Mouse (Mus musculus) limb, embryonic 11.5 days (tissue): Measurements from ENCODE around the gene Olfr1318. TPM values are rescaled to one million over a fixed set of nuclear protein-coding genes. Genes with fewer than 3 reads are reported as not detected.

ENCODE experiments used
- ATAC-seq: fragments of 200-750 bp; cut with Nextera tagmentation; 2 replicates; pipeline ENCODE4 v1.8.0; 2017; ENCODE audit warnings: low read depth; ENCODE audit not compliant: insufficient number of reproducible peaks, low FRiP score, low TSS enrichment
- DNase-seq: peaks from one replicate; pipeline ENCODE4 v3.0.0-alpha.2; 2015; ENCODE audit warnings: low spot score
- H3K27ac ChIP-seq: fragments of 300-500 bp; sonication (generic); replicated peaks from 2 replicates; pipeline ENCODE4 v1.5.1; 2014; ENCODE audit warnings: low read depth, mild to moderate bottlenecking, low read length
- H3K27me3 ChIP-seq: fragments of 300-500 bp; sonication (generic); 2 replicates; pipeline ENCODE4 v1.6.1; 2014; ENCODE audit warnings: mild to moderate bottlenecking, low read length, mixed read lengths; ENCODE audit not compliant: control insufficient read depth, insufficient read depth
- H3K36me3 ChIP-seq: fragments of 300-500 bp; sonication (generic); 2 replicates; pipeline ENCODE4 v1.6.1; 2014; ENCODE audit warnings: mild to moderate bottlenecking, low read length, moderate library complexity, mixed read lengths; ENCODE audit not compliant: control insufficient read depth, insufficient read depth
- H3K4me1 ChIP-seq: fragments of 300-500 bp; sonication (generic); 2 replicates; pipeline ENCODE4 v1.6.1; 2014; ENCODE audit warnings: low read length, mixed read lengths; ENCODE audit not compliant: control insufficient read depth, insufficient read depth
- H3K4me2 ChIP-seq: fragments of 300-500 bp; sonication (generic); 2 replicates; pipeline ENCODE4 v1.6.1; 2014; ENCODE audit warnings: low read depth, mild to moderate bottlenecking, moderate library complexity; ENCODE audit not compliant: severe bottlenecking
- H3K4me3 ChIP-seq: fragments of 300-500 bp; sonication (generic); 2 replicates; pipeline ENCODE4 v1.5.1; 2014; ENCODE audit warnings: low read depth, low read length
- H3K9ac ChIP-seq: fragments of 300-500 bp; sonication (generic); 2 replicates; pipeline ENCODE4 v1.6.1; 2014; ENCODE audit warnings: mild to moderate bottlenecking, low read length
- H3K9me3 ChIP-seq: fragments of 300-500 bp; sonication (generic); 2 replicates; pipeline ENCODE4 v1.6.1; 2016; ENCODE audit warnings: low read length; ENCODE audit not compliant: control insufficient read depth
- WGBS: fragments of 180-500 bp; shearing (Covaris S2); extraction: QIAGEN DNeasy Blood & Tissue Kit; methylation state at CpG from one replicate; pipeline ENCODE4 v1.1.7; 2014; 5-methylcytosine and 5-hydroxymethylcytosine counted together
- polyA plus RNA-seq: library from polyadenylated mRNA; unstranded; fragments of >200 nt; fragmentation: Nextera tagmentation; extraction: Ambion mirVana; gene quantifications from 2 replicates; pipeline ENCODE4 v1.2.1, GENCODE M21; 2014

Gene Olfr1318
- not detected in 2 replicates for polyA plus RNA-seq

- H3K9ac ChIP-seq = no peak within 1 kb of the TSS
- H3K36me3 ChIP-seq = no peaks in the 10 kb centered on the region
- ATAC-seq (no peak), DNase-seq (no peak)
- no peak within 1 kb of the TSS for H3K4me3 ChIP-seq
- no peak within 1 kb of the TSS for H3K4me2 ChIP-seq
- no peaks in the 10 kb centered on the region for H3K9me3 ChIP-seq
- H3K27ac ChIP-seq = no peak within 1 kb of the TSS
- H3K27me3 ChIP-seq = no peaks in the 10 kb centered on the region
- H3K4me1 ChIP-seq = no peaks in the 10 kb centered on the region
These were observed at the start of gene Olfr1318 for GRCm38 (mm10) chr2:112153898-112154297. Gene Olfr1318 (plus strand): TSS chr2:112154198.

DNA sequence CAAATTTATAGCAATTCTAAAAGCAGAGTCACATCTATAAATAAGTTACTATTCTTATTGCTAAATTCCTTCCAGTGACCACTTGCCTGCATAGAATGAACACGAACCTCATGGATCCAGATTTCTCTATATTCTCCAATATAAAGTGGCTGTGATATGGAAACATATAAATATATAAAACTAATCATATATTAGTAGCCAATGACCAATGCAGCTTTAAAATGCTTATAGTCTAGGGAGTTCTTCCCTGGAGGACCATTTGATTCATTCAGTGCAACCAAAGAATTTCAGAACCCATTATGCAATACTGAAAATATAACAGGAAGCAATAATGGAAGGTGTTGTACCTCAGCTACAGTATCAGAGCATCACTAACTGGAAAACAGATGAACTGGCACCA is 38.7 kb upstream of the Olfr1318 start, which contains the start of gene Olfr1315-ps1:
Gene Olfr1315-ps1 (minus strand): TSS at position 101 of the 400 bp plus-strand sequence.
- ATAC-seq = no peak
- 84% methylated on average over 1 of the region's 1 CpGs for WGBS
- no peaks in the 10 kb centered on the region for H3K36me3 ChIP-seq

DNA sequence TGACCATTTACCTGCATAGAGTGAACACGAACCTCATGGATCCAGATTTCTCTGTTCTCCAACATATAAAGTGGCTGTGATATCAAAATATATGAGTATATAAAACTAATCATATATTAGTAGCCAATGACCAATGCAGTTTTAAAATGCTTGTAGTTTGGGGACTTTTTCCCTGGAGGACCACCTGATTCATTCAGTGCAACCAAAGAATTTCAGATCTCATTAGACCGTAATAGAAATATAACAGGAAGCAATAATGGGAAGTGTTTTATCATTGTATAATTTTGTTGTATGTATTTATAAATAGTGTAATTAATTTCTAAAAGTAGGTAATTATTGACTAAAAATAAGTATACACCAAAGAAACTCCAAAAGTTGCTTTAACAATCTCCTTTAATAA is 19.1 kb upstream of the Olfr1318 start, which contains the start of gene Olfr1316:
Gene Olfr1316 (minus strand): TSS at position 101 of the 400 bp plus-strand sequence.
- no peak within 1 kb of the TSS for H3K4me2 ChIP-seq
- no peaks in the 10 kb centered on the region for H3K4me1 ChIP-seq
- DNase-seq = no peak
- H3K27me3 ChIP-seq = no peaks in the 10 kb centered on the region
- ATAC-seq = no peak
- no peak within 1 kb of the TSS for H3K9ac ChIP-seq
- H3K4me3 ChIP-seq = no peak within 1 kb of the TSS
- 85% methylated on average over 2 of the region's 2 CpGs for WGBS
- H3K9me3 ChIP-seq = no peaks in the 10 kb centered on the region
- no peak within 1 kb of the TSS for H3K27ac ChIP-seq
- H3K36me3 ChIP-seq = no peaks in the 10 kb centered on the region

More for the DNA sequence above, 38.7 kb upstream of the Olfr1318 start, which contains the start of gene Olfr1315-ps1:
- no peak for DNase-seq
- Histone ChIP-seq H3K9me3 (no peaks in the 10 kb centered on the region), H3K4me2 (no peak within 1 kb of the TSS), H3K27ac (no peak within 1 kb of the TSS), H3K4me3 (no peak within 1 kb of the TSS), H3K4me1 (no peaks in the 10 kb centered on the region), H3K27me3 (no peaks in the 10 kb centered on the region), H3K9ac (no peak within 1 kb of the TSS)

DNA sequence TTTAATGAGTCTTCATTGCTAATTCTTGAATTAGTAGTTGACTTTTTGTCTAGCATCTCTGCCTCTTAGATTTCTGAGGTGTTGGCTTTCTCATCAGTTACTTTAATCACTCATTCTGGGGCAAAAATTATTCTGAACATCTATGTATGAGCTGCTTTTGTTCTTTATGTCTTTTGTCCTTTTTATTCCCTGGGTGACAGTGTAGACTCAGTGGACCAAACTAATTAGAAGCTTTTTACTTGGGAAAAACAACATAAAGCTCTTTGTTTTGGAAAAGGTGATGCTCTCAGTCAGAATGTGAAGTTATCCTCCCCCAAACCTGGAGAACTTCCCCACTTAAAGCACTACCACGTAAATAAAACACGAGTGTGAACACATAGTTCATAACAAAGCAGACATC is 14.0 kb upstream of the Olfr1318 start, which contains the start of gene Olfr1317:
Gene Olfr1317 (plus strand): TSS at position 301 of the 400 bp plus-strand sequence.
- no peak for DNase-seq
- Histone ChIP-seq H3K4me2 (no peak within 1 kb of the TSS), H3K4me1 (no peaks in the 10 kb centered on the region), H3K9me3 (no peaks in the 10 kb centered on the region), H3K9ac (no peak within 1 kb of the TSS), H3K4me3 (no peak within 1 kb of the TSS), H3K27ac (no peak within 1 kb of the TSS), H3K36me3 (no peaks in the 10 kb centered on the region), H3K27me3 (no peaks in the 10 kb centered on the region)
- ATAC-seq = no peak
- 80% methylated on average over 2 of the region's 2 CpGs for WGBS

DNA sequence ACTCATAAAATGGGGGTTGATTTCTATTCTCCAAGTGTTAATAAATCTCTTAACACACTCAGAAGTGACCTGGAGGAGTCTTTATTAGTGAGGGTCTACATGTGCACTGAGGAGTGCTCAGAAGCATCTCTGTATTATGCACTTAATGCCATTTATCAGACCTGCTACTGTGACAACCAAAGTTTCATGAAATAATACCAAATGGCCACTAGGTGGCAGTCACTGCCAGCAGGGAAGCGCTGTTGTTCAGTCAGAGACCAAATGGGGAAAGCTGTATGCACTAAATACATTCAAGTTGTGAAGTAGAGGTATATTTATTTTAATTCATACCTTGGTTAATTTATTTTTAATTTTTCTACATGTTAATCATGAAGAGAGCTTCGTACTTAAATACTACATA is 42.9 kb downstream of the Olfr1318 start:
- DNase-seq = peak; percentile 37
- no peak overlapping the region for H3K4me2 ChIP-seq
- H3K9me3 ChIP-seq = no peaks in the 10 kb centered on the region
- no peaks in the 10 kb centered on the region for H3K4me1 ChIP-seq
- no peaks in the 10 kb centered on the region for H3K27me3 ChIP-seq
- H3K36me3 ChIP-seq = no peaks in the 10 kb centered on the region
- no peak overlapping the region for H3K27ac ChIP-seq
- WGBS = 1% methylated on average over 2 of the region's 2 CpGs
- H3K4me3 ChIP-seq = no peak overlapping the region
- H3K9ac ChIP-seq = no peak overlapping the region
- ATAC-seq = 0 out of 2 replicates have a peak, but pooled peaks have one; percentile 35

DNA sequence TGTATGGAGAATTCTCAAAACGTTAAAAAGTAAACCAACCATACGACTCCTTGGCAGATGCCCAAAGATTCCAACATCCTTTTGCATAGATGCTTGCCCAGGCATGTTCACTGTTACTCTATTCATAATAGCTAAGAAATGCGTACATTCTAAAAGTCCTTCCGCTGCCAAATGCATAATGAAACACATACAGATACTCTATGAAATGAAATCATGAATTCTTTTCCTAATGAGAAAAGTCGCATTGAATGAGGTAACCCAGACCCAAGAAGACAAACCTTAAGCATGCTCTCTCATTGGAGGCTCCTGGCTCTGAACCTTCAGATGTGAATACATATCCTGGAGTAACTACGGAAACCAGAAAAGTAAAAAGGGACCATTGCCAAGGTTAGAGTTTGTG is 49.1 kb downstream of the Olfr1318 start:
- no peak overlapping the region for H3K27ac ChIP-seq
- H3K4me1 ChIP-seq = no peaks in the 10 kb centered on the region
- no peak overlapping the region for H3K4me3 ChIP-seq
- DNase-seq (no peak), ATAC-seq (no peak)
- no peaks in the 10 kb centered on the region for H3K9me3 ChIP-seq
- WGBS = 82% methylated on average over 6 of the region's 6 CpGs
- no peaks in the 10 kb centered on the region for H3K36me3 ChIP-seq
- H3K4me2 ChIP-seq = no peak overlapping the region
- no peak overlapping the region for H3K9ac ChIP-seq
- H3K27me3 ChIP-seq = no peaks in the 10 kb centered on the region

Other genes starting within 250 kb of the Olfr1318 start
- not detected in 2 replicates for gene Olfr1306, start 237.9 kb upstream of the Olfr1318 start, polyA plus RNA-seq
- not detected in 2 replicates for gene Olfr1307, start 204.8 kb upstream of the Olfr1318 start, polyA plus RNA-seq
- not detected in 2 replicates for gene Olfr1308, start 189.3 kb upstream of the Olfr1318 start, polyA plus RNA-seq
- not detected in 2 replicates for gene Olfr1309, start 163.9 kb upstream of the Olfr1318 start, polyA plus RNA-seq
- gene Olfr1310, start 141.5 kb upstream of the Olfr1318 start, polyA plus RNA-seq = not detected in 2 replicates
- gene Olfr1311, start 129.8 kb upstream of the Olfr1318 start, polyA plus RNA-seq = not detected in 2 replicates
- gene Olfr1312, start 104.0 kb upstream of the Olfr1318 start, polyA plus RNA-seq = not detected in 2 replicates
- gene Olfr1313, start 76.4 kb upstream of the Olfr1318 start, polyA plus RNA-seq = not detected in 2 replicates
- not detected in 2 replicates for gene Olfr1314, start 57.4 kb upstream of the Olfr1318 start, polyA plus RNA-seq
- not detected in 2 replicates for gene Olfr1315-ps1, start 38.8 kb upstream of the Olfr1318 start, polyA plus RNA-seq
- gene Olfr1316, start 19.2 kb upstream of the Olfr1318 start, polyA plus RNA-seq = not detected in 2 replicates
- not detected in 2 replicates for gene Olfr1317, start 13.9 kb upstream of the Olfr1318 start, polyA plus RNA-seq
- 14.2 TPM in 2 replicates for gene Lpcat4, start 85.3 kb downstream of the Olfr1318 start, polyA plus RNA-seq
- gene Nutm1, start 105.1 kb downstream of the Olfr1318 start, polyA plus RNA-seq = not detected in 2 replicates
- gene Nop10, start 107.7 kb downstream of the Olfr1318 start, polyA plus RNA-seq = 180 and 182 TPM in 2 replicates
- 9.7 TPM in 2 replicates for gene Slc12a6, start 111.6 kb downstream of the Olfr1318 start, polyA plus RNA-seq
- 0.08 TPM in 1 of 2 replicates, not detected in the other for gene Gm21985, start 112.1 kb downstream of the Olfr1318 start, polyA plus RNA-seq
- 103 and 106 TPM in 2 replicates for gene Emc4, start 213.8 kb downstream of the Olfr1318 start, polyA plus RNA-seq
- 50.3 and 50.7 TPM in 2 replicates for gene Katnbl1, start 225.0 kb downstream of the Olfr1318 start, polyA plus RNA-seq